Mouse (Mus musculus) midbrain, embryonic 16.5 days (tissue): Measurements from ENCODE around the gene Usp15. TPM values are rescaled to one million over a fixed set of nuclear protein-coding genes. Genes with fewer than 3 reads are reported as not detected.

ENCODE experiments used
- ATAC-seq: fragments of 200-750 bp; cut with Nextera tagmentation; 2 replicates; pipeline ENCODE4 v1.8.0; 2017; ENCODE audit warnings: moderate TSS enrichment
- H3K27ac ChIP-seq: fragments of 300-500 bp; sonication (generic); 2 replicates; pipeline ENCODE4 v1.5.1; 2014; ENCODE audit warnings: mild to moderate bottlenecking, low read length, mixed read lengths
- H3K27me3 ChIP-seq: fragments of 300-500 bp; sonication (generic); 2 replicates; pipeline ENCODE4 v1.6.1; 2014; ENCODE audit warnings: low read depth, low read length, mixed read lengths; ENCODE audit not compliant: control insufficient read depth, insufficient read depth
- H3K36me3 ChIP-seq: fragments of 300-500 bp; sonication (generic); 2 replicates; pipeline ENCODE4 v1.6.1; 2014; ENCODE audit warnings: mild to moderate bottlenecking, low read length, moderate library complexity, mixed read lengths; ENCODE audit not compliant: control insufficient read depth, insufficient read depth
- H3K4me1 ChIP-seq: fragments of 300-500 bp; sonication (generic); 2 replicates; pipeline ENCODE4 v1.6.1; 2014; ENCODE audit warnings: mild to moderate bottlenecking, low read length, mixed read lengths; ENCODE audit not compliant: control insufficient read depth, insufficient read depth
- H3K4me2 ChIP-seq: fragments of 300-500 bp; sonication (generic); 2 replicates; pipeline ENCODE4 v1.6.1; 2014; ENCODE audit warnings: mild to moderate bottlenecking, low read length, mixed read lengths
- H3K4me3 ChIP-seq: fragments of 300-500 bp; sonication (generic); 2 replicates; pipeline ENCODE4 v1.5.1; 2014; ENCODE audit warnings: low read depth, mild to moderate bottlenecking, low read length, moderate library complexity, mixed read lengths
- H3K9ac ChIP-seq: fragments of 300-500 bp; sonication (generic); 2 replicates; pipeline ENCODE4 v1.6.1; 2014; ENCODE audit warnings: low read depth, low read length, mixed read lengths
- H3K9me3 ChIP-seq: fragments of 300-500 bp; sonication (generic); replicated peaks from 2 replicates; pipeline ENCODE4 v1.6.1; 2014; ENCODE audit warnings: mild to moderate bottlenecking, low read length, mixed read lengths; ENCODE audit not compliant: control insufficient read depth, poor library complexity, severe bottlenecking
- WGBS: fragments of 180-500 bp; shearing (Covaris S2); extraction: QIAGEN DNeasy Blood & Tissue Kit; methylation state at CpG from one replicate; pipeline ENCODE4 v1.1.7; 2014; 5-methylcytosine and 5-hydroxymethylcytosine counted together
- polyA plus RNA-seq: library from polyadenylated mRNA; unstranded; fragments of >200 nt; fragmentation: Nextera tagmentation; extraction: Ambion mirVana; gene quantifications from 2 replicates; pipeline ENCODE4 v1.2.1, GENCODE M21; 2015

The Usp15 gene
- polyA plus RNA-seq, 1 experiment from 2014 or later, result 74.1 TPM

DNA sequence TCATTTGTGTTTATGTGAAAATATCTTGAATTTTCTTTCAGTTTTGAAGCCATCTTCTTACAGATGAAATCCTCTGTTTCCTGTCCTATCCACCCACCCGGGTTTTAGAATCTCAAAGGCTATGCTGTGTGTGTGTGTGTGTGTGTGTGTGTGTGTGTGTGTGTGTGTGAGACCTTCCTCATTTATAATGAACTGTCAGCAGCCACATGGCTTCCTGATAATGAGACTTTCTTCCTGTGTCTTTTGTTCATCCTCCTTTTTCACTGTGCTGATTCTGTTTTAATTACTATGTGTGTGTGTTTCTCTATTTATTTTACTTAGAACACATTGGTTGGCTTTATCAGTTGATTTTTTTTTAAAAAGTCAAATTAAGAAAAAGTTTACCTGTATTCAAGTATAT lies 95.5 kb downstream of the Usp15 start:
- no peaks in the 10 kb centered on the region for H3K27me3 ChIP-seq
- WGBS, result 95% methylated on average over 1 of the region's 1 CpGs
- ATAC-seq, result no peak

GRCm38 (mm10) chr10:123100584-123100983 lies 96.2 kb downstream of the Usp15 start:
- no peaks in the 10 kb centered on the region for H3K4me1 ChIP-seq
- ATAC-seq, result no peak
- no peaks in the 10 kb centered on the region for H3K36me3 ChIP-seq
- H3K4me3 ChIP-seq, result no peak overlapping the region
- H3K9ac ChIP-seq, result no peak overlapping the region
- H3K27me3 ChIP-seq, result no peaks in the 10 kb centered on the region
- H3K27ac ChIP-seq, result no peak overlapping the region
- H3K4me2 ChIP-seq, result no peak overlapping the region
- H3K9me3 ChIP-seq, result no peaks in the 10 kb centered on the region
- WGBS, result 91% methylated on average over 2 of the region's 2 CpGs

More for the DNA sequence above, 95.5 kb downstream of the Usp15 start:
- Histone ChIP-seq H3K36me3 (no peaks in the 10 kb centered on the region), H3K27ac (no peak overlapping the region), H3K9me3 (no peaks in the 10 kb centered on the region), H3K4me3 (no peak overlapping the region), H3K4me2 (no peak overlapping the region), H3K4me1 (no peaks in the 10 kb centered on the region), H3K9ac (no peak overlapping the region)

GRCm38 (mm10) chr10:123094504-123094903 lies 102.3 kb downstream of the Usp15 start:
- Histone ChIP-seq H3K27me3 (no peaks in the 10 kb centered on the region; the same call in none of the 2 replicates), H3K4me1 (no peaks in the 10 kb centered on the region), H3K36me3 (no peaks in the 10 kb centered on the region), H3K4me3 (no peak overlapping the region), H3K9ac (no peak overlapping the region), H3K9me3 (no peaks in the 10 kb centered on the region), H3K4me2 (no peak overlapping the region), H3K27ac (no peak overlapping the region)
- no peak for ATAC-seq
- WGBS, result 80% methylated on average over 7 of the region's 7 CpGs

GRCm38 (mm10) chr10:123092577-123092976 lies 104.2 kb downstream of the Usp15 start:
- no peak overlapping the region for H3K27ac ChIP-seq
- no peak overlapping the region for H3K4me2 ChIP-seq
- 89% methylated on average over 3 of the region's 3 CpGs for WGBS
- no peaks in the 10 kb centered on the region for H3K4me1 ChIP-seq
- H3K27me3 ChIP-seq, result no peaks in the 10 kb centered on the region; the same call in none of the 2 replicates
- H3K36me3 ChIP-seq, result no peaks in the 10 kb centered on the region
- H3K4me3 ChIP-seq, result no peak overlapping the region
- no peak overlapping the region for H3K9ac ChIP-seq
- H3K9me3 ChIP-seq, result no peaks in the 10 kb centered on the region
- no peak for ATAC-seq

DNA sequence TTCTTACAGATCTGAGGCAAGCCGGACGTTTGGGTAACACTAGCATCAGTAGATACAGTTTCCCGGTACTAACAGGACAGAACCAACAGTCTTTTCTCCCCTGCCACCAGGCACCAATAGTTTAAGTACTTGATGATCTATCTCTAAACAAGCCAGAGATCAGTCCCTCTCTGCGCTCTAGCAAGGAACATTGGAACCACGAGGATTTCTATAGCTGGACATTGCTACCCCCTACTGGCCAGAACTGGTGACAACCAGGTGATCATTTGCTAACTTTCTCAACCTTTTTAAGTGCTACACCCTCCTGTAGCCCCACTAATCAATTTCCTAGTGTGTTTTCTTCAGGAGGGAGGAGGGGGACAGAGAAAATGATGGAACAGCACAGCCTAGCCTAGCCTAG lies 105.1 kb downstream of the Usp15 start:
- 29% methylated on average over 5 of the region's 5 CpGs for WGBS
- peak; percentile 75 for ATAC-seq
- Histone ChIP-seq H3K4me3 (no peak overlapping the region), H3K4me1 (no peaks in the 10 kb centered on the region), H3K27ac (no peak overlapping the region), H3K9me3 (no peaks in the 10 kb centered on the region), H3K4me2 (no peak overlapping the region), H3K27me3 (no peaks in the 10 kb centered on the region; the same call in none of the 2 replicates), H3K36me3 (no peaks in the 10 kb centered on the region), H3K9ac (no peak overlapping the region)

GRCm38 (mm10) chr10:123089425-123089930 lies 107.3 kb downstream of the Usp15 start:
- Histone ChIP-seq H3K27me3 (no peaks in the 10 kb centered on the region; the same call in none of the 2 replicates), H3K9me3 (no peaks in the 10 kb centered on the region), H3K9ac (no peak overlapping the region), H3K4me1 (no peaks in the 10 kb centered on the region), H3K4me2 (no peak overlapping the region), H3K36me3 (no peaks in the 10 kb centered on the region), H3K27ac (no peak overlapping the region), H3K4me3 (no peak overlapping the region)
- 80% methylated on average over 12 of the region's 12 CpGs for WGBS
- ATAC-seq, result no peak

DNA sequence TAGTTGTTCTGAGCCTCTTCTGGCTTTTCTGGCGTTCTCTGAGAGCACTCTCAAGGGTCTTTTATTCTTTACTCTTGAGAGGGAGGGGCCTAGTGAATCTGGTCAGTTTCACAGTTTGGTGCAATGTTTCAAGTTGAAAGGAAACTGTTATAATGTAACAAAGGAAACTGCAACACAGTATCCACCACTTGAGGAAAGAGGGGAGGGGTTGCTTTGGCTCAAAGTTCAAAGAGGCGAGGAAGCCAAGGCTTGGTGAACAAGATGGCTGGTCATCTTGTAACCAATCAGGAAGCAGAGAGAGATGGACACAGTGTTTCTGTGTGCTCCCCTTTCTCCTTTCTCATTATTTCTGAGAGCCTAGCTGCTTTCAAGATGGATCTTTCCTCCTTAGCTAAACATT lies 109.9 kb downstream of the Usp15 start:
- Histone ChIP-seq H3K9me3 (no peaks in the 10 kb centered on the region), H3K4me3 (no peak overlapping the region), H3K4me1 (no peaks in the 10 kb centered on the region), H3K4me2 (no peak overlapping the region), H3K27me3 (no peaks in the 10 kb centered on the region; the same call in 1 of the 2 replicates), H3K36me3 (no peaks in the 10 kb centered on the region), H3K9ac (no peak overlapping the region), H3K27ac (no peak overlapping the region)
- 71% methylated on average over 2 of the region's 2 CpGs for WGBS
- ATAC-seq, result no peak

DNA sequence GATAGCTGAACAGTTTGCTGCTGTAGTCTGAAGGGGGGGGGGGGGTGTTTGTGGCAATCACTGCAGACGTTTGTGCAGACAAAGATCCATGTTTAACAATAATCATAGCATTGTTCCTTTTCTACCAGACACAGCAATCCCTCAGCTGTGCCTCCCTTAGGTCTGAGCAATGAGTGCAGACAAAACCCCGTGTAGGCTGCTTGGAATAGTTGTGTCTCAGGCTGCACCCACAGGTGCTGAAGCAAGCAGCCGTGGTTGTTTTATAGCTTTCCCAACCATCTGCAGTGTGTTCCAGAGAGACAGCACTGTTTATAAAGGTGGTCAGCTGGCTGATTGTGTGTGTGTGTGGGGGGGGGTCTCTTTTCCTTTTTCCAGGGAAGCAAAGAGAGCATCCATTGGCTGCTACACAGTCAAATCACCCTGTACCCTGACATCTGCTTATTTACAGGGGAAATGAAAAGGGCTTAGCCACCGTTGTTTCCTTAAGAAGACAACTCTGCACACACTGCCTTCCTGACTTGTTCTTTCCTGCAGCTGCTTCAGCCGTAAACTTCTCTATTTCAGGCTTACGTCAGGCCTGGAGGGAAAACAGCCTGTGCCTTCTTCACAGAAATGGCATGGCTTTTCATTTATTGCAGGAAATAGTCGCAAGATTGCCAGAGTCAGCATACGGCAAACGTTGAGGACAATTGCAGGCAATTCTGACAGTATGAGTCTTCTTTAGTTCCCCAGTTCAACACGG lies 111.7 kb downstream of the Usp15 start:
- no peak overlapping the region for H3K27ac ChIP-seq
- 71% methylated on average over 10 of the region's 10 CpGs for WGBS
- ATAC-seq, result no peak
- no peaks in the 10 kb centered on the region for H3K9me3 ChIP-seq
- no peak overlapping the region for H3K9ac ChIP-seq
- no peak overlapping the region for H3K4me3 ChIP-seq
- no peak overlapping the region for H3K4me2 ChIP-seq
- no peaks in the 10 kb centered on the region for H3K4me1 ChIP-seq
- no peaks in the 10 kb centered on the region for H3K36me3 ChIP-seq
- H3K27me3 ChIP-seq, result no peaks in the 10 kb centered on the region; the same call in 1 of the 2 replicates

GRCm38 (mm10) chr10:123084307-123084706 lies 112.5 kb downstream of the Usp15 start:
- 58% methylated on average over 9 of the region's 9 CpGs for WGBS
- no peak for ATAC-seq
- no peak overlapping the region for H3K4me3 ChIP-seq
- H3K27ac ChIP-seq, result no peak overlapping the region
- no peaks in the 10 kb centered on the region for H3K4me1 ChIP-seq
- H3K36me3 ChIP-seq, result no peaks in the 10 kb centered on the region
- no peak overlapping the region for H3K9ac ChIP-seq
- H3K4me2 ChIP-seq, result no peak overlapping the region
- no peaks in the 10 kb centered on the region for H3K9me3 ChIP-seq
- no peaks in the 10 kb centered on the region for H3K27me3 ChIP-seq
